Mouse (Mus musculus): ENCODE data around the gene Sprr2a2.
"Not testable (repeated sequence)": the region's sequence is repeated elsewhere in the genome, so short reads cannot be mapped to it uniquely, and the experiment has no call there.

Sprr2a2 gene

GRCm38 (mm10) chr3:92273504-92273903 is 57.8 kb downstream of the Sprr2a2 start:
- DNase-seq (ENCODE audit: low read depth, low spot score) = not testable (repeated sequence)

- not testable (repeated sequence) for DNase-seq (ENCODE audit: low read depth, low spot score)
These were observed 58.3 kb downstream of the Sprr2a2 start for GRCm38 (mm10) chr3:92274018-92274417.

GRCm38 (mm10) chr3:92279663-92280062 is 63.9 kb downstream of the Sprr2a2 start:
- not testable (repeated sequence) for DNase-seq (ENCODE audit: low read depth, low spot score)

- not testable (repeated sequence) for DNase-seq (ENCODE audit: low read depth, low spot score)
These were observed 65.4 kb downstream of the Sprr2a2 start for GRCm38 (mm10) chr3:92280963-92281606.

- DNase-seq (ENCODE audit: low read depth, low spot score) = not testable (repeated sequence)
These were observed 69.4 kb downstream of the Sprr2a2 start, which contains the start of gene Sprr2a3 for GRCm38 (mm10) chr3:92285101-92285500. Gene Sprr2a3, plus strand, starts transcription at chr3:92285417.

- DNase-seq (ENCODE audit: low read depth, low spot score) = not testable (repeated sequence)
These were observed 72.8 kb downstream of the Sprr2a2 start for GRCm38 (mm10) chr3:92288489-92288888.
